Mouse (Mus musculus) gastrocnemius, postnatal 4 days (tissue): ENCODE measurements around the gene Srms. TPM values are rescaled to one million over a fixed set of nuclear protein-coding genes. Genes with fewer than 3 reads are reported as not detected.

Experiments used
- DNase-seq, 2 experiments: peaks; one replicate each; pipeline ENCODE4 v3.0.0; 2021 to 2022; ENCODE audit warnings: low spot score in 2 of 2, mixed read lengths in 2 of 2
- long read RNA-seq, 2 experiments: library from polyadenylated mRNA; stranded (forward); transcript quantifications; one replicate each; pipeline ENCODE4 v2.0.0; 2021
- total RNA-seq, 2 experiments: library from RNA; stranded (reverse); gene quantifications; 2 replicates each; pipeline ENCODE4 v1.2.3; 2021

Gene Srms
- total RNA-seq: not detected
- long read RNA-seq, experiment 1, partial matches to known transcripts: 0 of 2 reads
- long read RNA-seq, experiment 1, other reads (novel, unspliced or antisense): 1 of 2 reads
- long read RNA-seq, experiment 2, partial matches to known transcripts: 1 of 1 reads
- long read RNA-seq, experiment 2, other reads (novel, unspliced or antisense): 0 of 1 reads

DNA sequence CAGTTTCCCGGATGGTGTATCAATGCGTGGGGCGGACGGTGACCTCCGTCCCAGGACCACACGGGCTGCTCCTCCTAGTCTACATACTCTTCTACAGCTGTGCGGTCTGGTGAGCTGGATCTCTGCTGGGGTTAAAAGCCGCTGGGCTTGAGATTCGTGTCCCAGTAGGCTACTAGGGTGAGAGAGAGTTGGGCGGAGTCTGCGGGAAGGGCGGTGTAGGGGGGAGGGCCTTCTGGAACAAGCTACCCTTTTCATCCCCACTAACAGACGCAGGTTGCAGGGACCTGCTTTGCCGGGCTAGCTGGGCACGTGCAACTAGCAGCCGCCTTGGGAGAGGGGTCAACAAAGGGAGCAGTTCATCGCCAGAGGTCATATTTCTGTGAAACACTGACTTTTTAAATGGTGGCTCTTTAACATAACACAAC is at the start of gene Srms:
TSS of gene Srms (minus strand) at position 165 of the 425 bp plus-strand sequence.
- DNase-seq: no peak

DNA sequence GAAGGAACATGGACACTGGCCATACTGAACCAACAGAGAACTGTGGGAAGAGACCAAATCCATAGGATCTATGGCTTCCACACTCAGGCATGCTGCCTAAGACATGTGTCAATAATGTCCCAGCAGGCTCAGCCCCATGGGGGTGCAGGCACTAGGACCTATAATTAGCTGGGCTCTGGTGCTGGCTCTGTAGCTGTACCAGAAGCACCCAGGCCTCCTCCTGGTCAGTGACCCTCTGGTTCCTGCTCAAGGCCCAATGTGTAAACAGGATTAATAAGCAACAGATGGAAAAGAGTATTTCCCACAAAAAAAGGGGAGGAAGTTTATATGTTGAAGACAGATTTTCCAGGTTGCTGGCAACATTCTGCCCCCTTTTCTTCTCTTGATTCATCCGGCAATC is 40.3 kb upstream of the Srms start:
- no peak for DNase-seq

DNA sequence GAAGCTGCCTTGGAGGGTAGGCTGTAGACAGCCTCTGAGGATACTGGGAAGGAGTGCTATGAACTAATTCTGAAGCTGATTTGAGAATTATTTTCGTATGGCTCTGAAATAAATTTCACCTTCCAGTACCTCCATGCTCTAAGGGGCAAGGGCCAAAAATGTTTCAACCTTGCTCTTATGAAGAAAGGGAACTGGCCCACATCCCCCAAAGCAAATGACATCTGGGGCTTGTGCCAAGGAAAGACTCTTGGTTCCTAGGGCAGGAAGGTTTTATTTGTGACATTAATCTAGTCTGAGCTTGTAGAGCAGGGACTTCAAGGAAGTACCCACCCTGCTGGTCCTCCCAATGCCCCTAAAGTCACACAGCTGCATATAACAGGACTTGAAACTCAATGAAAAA is 38.9 kb upstream of the Srms start:
- DNase-seq: no peak

DNA sequence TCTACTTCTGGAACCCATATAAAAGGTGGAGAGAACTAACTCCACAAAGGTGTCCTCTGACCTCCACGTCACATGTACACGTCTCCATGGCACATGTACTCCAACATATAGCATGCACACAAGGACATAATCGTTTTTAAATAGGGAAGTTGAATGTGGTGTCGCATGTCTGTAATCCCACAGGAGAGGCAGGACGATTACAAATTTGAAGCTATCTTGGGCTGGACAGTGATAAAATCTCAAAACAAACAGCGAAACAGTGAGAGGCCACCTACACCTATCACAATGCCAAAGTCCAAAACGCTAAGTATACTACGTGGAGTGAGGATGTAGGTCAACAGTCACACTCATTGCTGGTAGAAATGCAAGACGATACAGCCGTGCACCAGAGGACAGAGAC is 36.2 kb upstream of the Srms start:
- DNase-seq: no peak

DNA sequence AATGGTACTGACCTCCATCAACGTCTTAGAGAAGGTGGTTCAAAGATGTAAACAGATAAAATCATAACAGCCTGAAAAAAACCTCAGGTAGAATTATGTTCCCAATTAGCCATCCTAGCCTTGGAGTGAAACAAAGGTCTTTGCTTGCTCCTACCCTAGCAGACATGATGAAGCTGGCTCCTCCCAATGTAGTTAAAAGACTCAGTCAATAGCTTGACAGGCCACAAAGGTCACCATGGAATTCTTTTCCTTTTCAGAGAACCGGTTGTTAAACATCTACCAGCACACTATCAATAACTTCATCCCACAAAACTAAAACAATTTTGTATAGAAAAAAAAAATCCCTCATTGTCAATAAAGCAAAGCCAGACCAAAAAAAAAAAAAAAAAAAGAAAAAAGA is 32.0 kb upstream of the Srms start:
- DNase-seq: no peak

DNA sequence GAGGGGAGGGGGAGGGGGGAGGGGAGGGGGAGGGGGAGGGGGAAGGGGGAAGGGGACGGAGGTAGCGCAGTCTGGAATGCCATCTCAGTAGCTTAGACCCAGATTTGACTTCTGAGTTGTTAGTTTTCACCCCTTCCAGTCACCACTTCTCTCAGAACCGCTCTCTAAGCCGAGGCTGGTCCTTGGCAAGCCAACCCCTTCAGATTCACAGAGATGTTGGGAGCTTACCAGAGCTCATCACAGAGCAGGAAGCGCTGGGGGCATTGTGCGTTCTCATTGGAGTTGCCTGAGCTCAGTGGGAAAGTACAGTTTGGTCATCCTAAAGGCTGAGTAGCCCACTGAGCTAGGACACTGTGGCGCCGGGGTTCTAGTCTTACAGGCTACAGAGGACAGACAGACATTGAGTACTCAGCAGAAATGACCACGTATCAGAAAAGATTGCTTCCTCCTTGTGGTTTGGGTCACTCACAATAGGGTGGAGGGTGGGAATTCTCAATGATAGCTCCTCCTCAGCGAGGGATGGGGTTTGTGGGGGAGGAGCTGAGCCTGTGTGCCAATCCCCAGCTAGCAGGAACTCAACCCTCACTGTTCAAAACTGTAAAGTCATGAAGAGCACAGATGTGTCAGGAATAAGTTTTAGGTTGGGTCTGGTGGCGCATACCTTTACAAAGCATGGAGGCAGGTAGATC is 30.9 kb upstream of the Srms start:
- DNase-seq: no peak

DNA sequence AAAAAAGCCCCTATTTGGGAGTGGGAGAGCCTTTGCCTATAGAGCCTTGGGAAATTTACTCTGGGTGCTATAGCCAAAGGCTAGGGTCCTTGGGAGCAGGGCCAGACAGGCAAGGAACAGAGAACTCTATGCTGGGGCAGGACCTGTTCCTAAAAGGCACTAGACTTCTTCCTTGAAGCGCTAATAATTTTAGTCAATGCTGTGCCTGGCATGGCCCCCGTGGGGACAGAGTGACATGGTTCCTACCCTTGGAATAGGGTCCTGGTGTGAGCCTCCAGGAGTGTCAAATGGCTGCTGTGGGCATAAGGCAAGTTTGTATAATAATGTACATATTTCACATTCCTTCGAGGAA is 29.3 kb upstream of the Srms start:
- DNase-seq: no peak

DNA sequence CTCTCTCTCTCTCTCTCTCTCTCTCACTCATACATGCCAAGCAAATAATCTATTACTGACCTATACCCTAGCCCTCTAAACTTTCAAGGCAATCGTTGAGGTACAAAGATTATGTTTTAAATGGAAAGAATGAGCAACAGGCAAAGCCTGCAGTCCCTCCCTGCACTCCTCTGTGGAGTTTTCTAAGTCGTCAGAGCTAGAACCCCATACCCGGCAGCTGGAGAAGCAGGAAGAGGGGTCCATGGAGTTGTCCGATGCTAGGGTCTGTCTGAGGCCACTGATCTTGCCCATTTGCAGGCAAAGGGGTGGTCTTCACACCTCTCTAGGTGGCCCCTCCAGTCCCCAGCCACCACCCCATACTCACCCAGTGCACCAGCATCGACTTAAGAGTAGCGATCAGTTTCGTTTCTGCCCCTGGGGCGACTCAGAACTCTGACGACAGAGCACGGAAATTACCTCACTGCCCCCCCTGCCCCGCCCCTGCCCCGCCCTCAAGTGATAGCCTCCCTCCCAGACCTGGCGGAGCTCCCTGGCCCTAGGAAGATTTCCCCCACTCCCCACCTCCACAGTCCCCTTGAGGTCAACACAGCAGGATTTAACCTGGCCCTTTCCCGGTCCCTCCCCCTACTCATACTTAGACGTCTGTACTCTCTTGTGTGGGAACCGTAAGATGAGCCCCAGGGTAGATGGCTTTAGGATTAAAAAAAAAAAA is 28.8 kb upstream of the Srms start, which contains the start of gene Helz2:
TSS of gene Helz2 (minus strand) at position 426 of the 712 bp plus-strand sequence.
- no peak for DNase-seq

DNA sequence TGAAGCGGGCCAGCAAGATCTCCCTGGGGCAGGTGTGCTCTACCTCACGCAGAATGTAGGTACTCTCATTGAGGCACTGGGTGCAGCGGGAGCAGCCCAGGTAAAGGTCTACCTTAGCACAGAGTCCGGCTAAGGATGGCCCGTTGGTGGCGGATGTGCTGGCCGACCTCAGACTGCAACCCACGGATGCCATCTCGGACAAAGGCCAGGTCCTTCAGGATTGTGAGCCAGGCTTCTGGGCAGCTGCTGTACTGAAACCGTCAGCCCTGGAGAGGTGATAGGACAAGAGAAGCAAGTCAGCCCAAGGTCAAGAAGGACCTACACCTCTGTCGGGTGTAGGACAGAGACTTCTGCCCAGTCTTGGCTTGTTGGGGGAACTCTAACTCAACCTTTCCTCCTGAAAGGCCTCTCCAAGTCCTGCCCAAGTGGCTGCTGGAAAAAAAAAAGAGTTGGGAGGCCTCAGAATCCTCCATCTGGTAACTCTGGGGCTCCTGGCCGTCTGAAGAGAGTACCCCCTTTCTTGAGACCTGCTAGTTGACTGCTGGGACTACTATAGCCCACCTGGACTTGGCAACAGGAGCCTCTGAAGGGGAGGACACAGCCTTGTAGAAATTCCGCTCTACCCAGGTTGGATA is 27.9 kb upstream of the Srms start:
- no peak for DNase-seq

DNA sequence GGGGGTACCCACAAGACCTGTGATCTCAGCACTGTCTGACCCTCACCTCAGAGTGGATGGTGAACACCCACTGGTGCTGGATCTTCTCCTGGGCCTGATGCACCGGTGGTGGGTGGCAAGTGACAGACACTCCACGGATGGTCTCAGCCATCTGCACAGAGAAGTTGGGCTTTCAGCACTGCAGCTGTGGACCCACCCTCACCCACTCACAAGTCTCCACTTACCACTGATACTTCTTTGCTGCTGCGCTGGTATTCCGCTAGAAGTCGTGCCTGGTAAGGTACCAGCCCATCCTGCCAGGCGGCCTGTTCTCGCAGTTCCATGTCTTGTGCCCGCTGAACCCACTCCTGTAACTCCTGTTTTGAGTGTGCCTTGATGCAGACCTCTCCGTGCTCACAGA is 26.3 kb upstream of the Srms start:
- DNase-seq: no peak

DNA sequence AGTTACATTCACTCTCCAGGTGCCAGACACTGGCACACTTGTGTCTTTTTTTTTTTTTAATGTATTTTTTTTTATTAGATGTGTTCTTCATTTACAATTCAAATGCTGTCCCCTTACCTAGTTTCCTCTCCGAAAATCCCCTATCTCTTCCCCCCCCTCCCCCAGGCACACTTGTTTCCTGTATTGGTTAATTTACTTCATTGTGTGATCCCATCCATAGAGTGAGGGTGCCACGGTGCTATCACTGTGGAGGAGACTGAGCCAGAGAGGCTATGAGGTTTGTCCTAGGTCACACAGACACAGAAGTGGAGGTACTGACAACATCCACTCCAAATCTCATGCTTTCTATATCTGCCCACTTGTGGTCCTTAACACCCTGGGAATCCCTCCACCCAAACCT is 25.9 kb upstream of the Srms start:
- DNase-seq: no peak

DNA sequence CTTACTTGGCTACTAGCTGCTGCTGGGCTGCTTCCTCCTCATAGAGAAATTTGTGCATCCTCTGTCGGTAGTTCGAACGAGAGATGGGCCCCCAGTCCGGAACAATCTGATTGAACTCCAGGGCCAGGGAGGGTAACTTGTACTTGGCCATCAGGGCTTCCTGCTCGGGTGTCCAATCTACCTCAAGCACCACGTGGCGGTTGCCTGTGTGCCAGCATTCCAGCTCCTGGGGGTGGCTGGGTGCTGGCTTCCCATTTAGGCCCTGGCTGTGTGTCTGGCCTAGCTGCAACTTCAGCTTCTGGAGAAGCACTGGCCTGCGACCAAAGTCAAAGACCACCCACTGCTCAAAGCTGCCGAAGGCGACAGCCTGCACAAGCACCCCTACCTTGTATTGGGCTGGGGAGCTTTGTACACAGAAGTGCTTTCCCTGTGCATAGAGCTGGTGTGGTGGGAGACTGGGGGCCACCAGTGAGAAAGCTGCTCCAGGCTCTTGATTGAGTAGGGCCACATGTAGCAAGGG is 25.2 kb upstream of the Srms start:
- no peak for DNase-seq

DNA sequence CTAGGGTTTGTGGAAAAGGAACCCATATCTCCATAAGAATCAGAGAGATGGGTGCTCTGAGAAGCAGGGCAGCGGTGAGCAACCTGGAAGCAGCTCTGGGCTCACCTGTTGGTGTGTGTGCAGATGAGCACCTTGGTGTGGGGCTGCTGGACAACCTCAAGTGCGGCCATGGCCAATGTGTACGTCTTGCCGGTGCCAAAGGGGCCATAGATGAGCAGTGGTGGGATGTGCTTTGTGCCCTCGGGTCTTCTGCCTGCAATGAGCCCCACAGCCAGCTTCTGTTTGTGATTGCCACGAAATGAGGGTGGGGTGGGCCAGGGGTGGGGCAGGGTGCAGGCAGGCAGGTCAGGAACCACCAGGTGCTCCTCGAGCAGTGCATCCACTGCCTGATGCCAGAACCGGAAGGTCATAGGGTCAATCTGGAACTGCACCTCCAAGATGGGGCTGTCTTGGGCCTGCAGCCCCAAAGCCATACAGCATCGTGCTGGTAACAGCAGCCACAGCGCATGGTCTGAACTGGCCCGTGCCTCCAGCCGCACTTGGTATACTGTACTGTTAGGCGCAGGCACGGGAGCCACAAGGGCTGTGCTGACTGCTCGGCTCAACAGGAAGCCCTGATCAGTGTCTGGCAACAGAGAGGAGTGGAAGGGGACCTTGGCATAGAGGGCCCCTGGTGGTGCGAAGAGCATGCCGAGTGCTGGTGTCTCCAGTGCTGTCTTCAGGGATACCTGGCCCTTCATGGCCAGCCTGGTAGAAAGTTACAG is 24.4 kb upstream of the Srms start:
- DNase-seq: no peak

DNA sequence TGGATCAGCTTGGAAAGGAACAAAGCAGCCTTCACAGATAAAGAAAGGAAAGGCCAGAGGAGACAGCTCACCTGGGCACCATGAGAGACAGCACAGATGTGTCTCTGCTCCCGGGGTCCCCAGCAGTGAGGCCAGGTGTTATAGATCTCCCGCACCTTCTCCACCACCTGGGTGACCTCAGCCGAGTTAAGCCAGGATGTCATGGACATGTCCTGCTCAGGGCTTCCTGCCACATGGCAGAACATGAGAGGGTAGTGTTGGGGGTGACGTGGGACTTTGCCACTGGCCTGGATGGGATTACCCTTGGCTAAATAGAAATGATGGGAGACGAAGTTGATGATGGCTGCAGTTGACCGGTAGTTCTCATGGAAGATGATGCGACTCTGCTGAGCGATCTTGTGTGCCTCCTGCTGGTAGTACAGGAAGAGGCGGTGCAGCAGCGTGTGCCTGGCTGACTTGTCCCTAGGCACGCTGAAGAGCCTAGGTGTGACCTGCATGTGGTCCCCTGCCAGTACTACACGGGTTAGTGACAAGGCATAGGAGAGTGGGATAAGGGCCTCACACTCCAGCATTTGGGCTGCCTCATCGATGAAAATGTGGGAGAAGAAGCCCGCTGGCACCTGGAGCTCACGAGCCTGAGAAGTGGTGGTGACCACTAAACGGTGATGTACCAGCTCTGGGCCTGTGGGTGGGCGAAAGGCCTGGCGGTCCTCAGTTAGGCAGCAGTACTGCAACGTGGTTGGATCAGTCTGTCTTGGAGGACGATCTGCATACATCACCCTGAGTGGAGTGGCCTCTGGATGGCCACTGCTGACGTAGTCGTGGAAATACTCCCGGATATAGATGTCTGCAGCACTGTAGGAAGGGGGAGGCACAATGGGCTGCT is 22.9 kb upstream of the Srms start:
- no peak for DNase-seq

DNA sequence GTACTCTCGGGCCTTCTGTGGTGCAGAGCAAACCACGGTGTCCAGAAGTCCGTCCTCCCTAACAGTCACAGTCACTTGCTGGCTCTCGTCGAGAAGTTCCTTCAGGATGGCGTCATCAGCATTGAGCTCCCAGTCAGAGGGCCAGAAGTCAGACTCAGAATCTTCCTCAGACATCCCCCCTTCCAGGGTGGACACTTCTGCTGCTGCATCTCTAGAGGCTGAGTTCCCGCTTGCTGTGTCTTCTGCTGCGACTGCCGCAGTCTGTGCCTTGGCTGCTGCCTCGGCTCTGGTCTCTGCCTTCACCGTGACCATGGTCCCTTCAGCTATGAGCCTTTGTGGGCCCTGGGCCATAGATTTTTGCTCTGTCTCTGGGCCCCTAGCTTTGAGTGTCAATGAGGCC is 21.7 kb upstream of the Srms start:
- DNase-seq: no peak

DNA sequence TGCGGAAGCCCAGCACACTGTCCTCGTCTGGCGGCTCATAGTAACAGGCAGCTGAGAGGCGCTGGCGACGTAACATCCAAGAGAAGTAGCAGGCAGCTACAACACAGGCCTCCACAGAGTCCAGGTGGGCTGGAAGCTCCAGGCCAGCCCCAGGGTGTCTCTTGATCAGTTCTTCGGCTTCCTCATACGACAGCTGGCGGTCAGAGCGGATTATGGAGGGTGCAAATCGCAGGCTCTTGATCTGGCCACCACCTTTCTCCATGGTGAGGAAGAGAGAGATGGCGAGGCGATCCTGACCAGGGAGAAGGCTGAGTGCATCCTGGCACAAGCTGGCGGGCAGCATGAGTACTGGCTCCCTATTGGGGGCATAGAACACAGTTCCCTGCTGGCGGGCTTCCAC is 20.5 kb upstream of the Srms start:
- DNase-seq: no peak

DNA sequence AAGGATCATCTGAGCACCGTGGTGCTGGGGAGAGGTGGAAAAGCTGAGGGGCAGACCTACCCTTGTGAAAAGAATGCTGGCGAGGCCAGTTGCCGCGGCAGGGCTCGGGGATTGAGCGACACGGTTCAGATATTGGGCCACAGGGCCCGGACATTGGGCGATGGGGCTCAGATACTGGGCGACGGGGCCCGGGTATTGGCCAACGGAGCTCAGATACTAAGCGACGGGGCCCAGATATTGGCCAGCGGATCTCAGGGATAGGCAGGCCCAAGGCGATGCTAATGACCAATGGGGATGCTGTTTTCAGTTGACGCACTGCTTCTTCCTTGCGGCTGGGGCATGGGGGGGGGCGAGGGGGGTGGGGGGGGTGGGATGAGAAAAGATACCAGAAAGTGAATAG is 18.2 kb upstream of the Srms start:
- no peak for DNase-seq

DNA sequence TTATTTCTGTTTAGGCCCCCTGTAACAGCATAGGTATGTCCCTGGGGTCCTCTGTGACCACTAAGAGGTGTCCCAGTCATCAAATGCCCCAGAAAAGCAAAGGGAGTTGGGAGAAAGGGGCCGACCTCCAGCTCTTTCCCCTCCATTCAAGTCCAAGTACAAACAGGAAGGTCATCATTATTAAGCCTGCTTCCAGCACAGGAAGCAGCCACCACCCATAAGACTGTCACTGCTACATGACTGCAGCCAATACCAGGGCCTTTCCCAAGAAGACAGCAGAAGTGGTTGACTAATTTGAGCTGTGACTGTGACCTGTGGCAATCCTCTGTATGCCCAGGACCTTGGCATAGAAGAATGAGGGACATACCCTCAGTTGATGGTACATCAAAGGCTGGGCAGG is 15.3 kb upstream of the Srms start:
- no peak for DNase-seq

DNA sequence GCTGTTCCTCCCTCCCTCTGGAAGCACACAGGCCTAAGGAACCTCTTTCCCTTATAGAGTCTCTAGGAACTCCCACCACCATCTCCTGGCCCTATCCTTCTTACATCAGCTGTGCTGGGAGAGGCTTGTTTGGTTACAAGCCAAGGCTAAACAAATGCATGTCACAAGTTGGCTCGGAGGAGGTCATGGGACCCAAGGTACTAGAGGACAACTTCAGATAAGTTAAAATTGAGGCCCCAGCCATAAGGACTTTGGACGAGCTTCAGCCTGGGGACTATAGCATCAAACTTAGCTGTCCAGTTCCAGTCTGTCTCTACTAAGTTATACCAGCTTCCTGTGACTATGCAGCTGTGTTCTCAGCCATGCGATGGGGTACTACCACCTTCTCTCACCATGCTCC is 14.1 kb upstream of the Srms start:
- no peak for DNase-seq

DNA sequence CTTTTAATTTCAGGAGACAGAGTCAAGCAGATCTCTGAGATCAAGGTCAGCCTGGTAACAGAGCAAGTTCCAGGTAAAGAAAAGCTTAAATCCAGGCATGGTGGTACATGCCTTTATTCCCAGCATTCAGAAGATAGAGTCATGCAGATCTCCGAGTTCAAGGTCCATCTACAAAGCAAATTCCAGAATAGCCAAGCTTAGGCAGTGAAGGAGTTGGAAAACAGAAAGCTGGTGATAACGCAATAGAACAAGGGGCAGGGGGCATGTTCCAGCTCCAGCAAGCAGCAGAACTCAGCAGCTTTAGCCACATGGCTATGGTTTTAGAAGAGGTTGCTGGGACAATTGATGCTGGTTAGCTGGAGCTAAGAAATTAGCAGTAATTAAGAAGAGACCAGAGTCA is 12.0 kb upstream of the Srms start:
- no peak for DNase-seq
